Mouse (Mus musculus) A20 (cell line): Measurements from ENCODE around the gene Adgb.

Experiments used
- DNase-seq: peaks from one replicate; pipeline ENCODE4 v3.0.0-alpha.2; 2011; ENCODE audit warnings: low read depth, low spot score

Adgb gene

DNA sequence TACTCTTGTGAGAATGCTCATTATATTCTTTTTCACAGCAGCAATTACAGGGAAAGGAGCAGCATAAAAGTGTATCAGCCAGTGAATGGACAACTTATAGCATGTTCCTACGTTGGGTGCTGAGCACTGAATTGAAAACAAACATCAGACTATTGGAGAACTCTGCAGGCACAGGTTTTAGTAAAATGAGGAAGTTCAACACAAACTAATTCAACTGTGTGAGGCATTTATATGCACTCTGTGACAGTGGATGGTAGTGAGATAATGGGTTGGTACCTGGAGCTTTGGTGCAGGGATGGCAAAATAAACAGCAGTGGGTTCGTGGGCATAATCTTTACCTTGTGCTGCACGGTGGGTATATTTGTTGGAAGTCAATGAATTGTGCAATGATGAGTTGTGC is 121.6 kb downstream of the Adgb start:
- DNase-seq: no peak

GRCm38 (mm10) chr10:10343930-10344329 is 128.2 kb downstream of the Adgb start:
- no peak for DNase-seq

- no peak for DNase-seq
Measured at GRCm38 (mm10) chr10:10325560-10325959, 146.6 kb downstream of the Adgb start.

- no peak for DNase-seq
Measured at GRCm38 (mm10) chr10:10322961-10323360, 149.2 kb downstream of the Adgb start.

- peak; percentile 77 for DNase-seq
Measured at GRCm38 (mm10) chr10:10321119-10321781, 150.9 kb downstream of the Adgb start.

DNA sequence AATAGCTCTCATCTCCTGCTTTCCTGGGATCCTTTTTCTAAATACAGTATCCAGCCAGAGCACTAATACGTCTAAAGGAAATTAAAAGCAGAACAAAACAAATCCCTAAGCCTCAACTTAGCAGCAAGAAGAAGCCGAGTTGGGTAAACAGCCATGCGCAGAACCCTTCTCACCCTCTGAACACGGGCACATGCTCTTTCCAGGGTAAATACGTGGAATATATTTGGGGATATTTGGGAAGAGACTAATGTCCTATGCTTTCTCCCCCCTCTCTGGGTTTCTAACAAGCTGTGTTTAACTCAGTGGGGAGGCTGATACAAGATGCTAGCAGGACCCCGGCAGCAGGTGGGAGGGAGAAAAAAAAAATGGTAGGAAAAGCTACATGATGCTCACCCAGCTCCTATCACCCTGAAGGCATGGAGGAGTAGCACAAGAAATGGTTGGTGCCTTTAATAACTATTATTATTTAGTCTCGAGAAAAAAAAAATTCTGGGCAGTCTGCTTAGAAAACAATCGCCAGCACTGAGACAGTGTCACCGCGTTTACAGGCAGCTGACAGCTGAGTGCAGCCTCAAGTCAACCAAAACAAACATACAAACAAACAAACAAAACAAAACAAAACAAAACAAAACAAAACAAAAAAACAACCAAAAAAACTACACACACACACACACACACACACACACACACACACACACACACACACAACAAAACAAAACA is 151.6 kb downstream of the Adgb start:
- no peak for DNase-seq

DNA sequence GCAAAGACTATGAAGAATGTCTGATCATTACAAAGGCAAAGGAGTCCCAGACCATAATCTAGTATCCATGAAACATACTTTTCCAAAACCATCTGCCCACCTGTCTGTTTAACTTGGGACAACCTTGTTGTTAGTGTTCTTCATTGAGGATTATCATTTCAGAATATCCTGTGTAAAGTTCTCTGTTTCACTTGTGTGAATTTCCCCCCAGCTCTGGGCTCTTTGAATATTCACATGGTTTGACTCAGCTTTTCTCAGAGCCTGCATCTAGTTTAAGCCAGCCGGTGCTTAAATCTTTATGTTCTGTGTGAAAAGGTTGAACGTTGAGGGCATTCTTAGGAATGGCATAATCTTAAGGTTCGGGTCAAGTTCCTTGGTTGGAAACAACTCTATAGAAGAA is 154.0 kb downstream of the Adgb start:
- no peak for DNase-seq

GRCm38 (mm10) chr10:10315631-10316030 is 156.5 kb downstream of the Adgb start:
- DNase-seq: no peak

DNA sequence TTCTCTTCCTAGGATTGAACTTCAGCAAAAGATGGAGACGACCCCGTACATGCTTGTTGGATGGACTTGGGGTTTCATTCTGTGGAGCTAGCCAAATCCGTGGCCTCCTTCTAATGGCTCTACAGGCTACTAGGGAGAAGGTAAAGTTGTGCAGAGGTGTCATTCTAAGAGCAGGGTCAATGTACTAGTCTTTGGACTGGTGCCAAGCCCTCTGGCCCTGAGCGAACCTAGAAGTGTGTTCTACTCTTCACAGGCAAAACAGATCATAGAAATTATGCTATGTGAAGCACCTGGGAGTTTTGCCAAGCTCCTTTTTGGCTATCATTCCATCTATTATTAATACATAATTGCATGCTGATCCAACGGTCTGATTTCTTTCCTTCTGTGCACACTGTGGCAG is 157.6 kb downstream of the Adgb start:
- no peak for DNase-seq

GRCm38 (mm10) chr10:10309877-10310426 is 162.2 kb downstream of the Adgb start:
- no peak for DNase-seq

DNA sequence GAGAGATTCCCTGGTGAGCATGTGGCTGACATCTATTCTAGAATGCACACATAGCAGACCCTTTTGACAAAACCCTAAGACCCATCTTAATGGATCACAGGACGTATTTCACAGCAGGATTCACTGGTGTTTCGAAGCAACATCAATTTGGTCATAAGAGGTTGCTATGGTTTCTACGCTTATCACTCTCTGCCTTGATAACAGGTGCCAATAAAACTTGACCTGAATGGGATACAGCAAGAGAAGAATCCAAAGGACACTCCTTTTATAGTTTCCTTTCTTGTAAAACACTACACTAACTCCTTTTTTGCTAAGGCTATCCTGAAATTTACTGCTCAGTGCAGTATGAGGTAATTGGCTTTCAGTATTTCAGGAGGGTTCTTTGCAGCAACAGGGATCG is 163.1 kb downstream of the Adgb start:
- DNase-seq: no peak

GRCm38 (mm10) chr10:10307384-10307783 is 164.7 kb downstream of the Adgb start:
- DNase-seq: no peak

DNA sequence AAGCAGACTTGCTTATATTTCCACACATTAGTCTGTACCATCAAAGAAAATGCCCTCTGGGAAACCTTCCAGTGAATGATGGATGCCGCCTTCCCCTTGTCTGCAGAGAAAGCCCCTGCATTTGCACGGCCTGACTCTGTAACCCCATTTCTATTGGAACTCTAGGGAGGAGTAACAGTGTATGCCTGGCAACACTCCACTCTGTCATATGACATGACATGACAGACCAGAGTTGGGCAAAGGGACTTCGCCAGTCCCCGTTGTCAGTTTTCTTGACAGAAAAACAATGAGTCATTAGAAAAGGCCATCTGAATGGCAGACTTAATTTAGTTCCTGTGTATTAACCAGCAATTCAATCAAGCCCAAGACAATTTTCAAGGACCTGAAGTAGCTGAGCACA is 167.8 kb downstream of the Adgb start:
- no peak for DNase-seq

- DNase-seq: no peak
Measured at GRCm38 (mm10) chr10:10301692-10302091, 170.4 kb downstream of the Adgb start.

DNA sequence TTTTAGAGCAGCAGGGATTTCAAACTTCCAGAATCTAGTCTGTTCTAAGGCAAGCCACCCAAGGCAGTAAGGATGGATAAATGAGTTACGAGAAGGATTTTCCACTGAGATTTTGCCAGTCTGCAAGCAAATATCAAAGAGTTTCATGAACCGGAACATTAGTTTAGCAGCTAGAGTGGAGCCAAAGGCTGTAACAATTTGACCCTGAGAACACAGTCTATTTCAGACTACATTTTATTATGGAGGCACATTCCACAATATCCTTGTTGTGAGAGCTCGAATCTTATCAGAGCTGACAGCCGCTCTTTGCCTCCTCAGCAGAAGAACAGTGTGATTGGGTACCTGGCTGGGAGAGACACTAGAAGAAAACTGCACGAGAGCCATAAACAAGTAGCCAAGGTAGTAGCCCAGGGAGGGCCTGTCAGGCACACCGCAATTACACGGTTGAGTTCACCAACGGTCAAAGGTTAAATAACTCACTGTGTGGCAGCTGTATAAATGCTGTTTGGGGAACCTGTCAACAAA is 171.1 kb downstream of the Adgb start:
- peak; percentile 82 for DNase-seq

- DNase-seq: peak; percentile 40
Measured at GRCm38 (mm10) chr10:10299987-10300386, 172.1 kb downstream of the Adgb start.

GRCm38 (mm10) chr10:10287221-10287867 is 184.8 kb downstream of the Adgb start:
- peak; percentile 23 for DNase-seq
